Mouse (Mus musculus) stomach, postnatal 0 days (tissue): ENCODE measurements at regions not wholly inside any gene's neighbourhood (a gene's known extent, or its start where the extent isn't known, plus 50 kb on each side); places are given as distances from the start of the nearest gene placed in this dataset.

ENCODE experiments used
- ATAC-seq: fragments of 200-750 bp; cut with Nextera tagmentation; 2 replicates; pipeline ENCODE4 v1.8.0; 2017; ENCODE audit not compliant: low FRiP score, low TSS enrichment
- DNase-seq: peaks from one replicate; pipeline ENCODE4 v3.0.0-alpha.2; 2016; ENCODE audit warnings: low spot score
- H3K27ac ChIP-seq: fragments of 300-500 bp; sonication (generic); replicated peaks from 2 replicates; pipeline ENCODE4 v1.5.1; 2014; ENCODE audit warnings: mild to moderate bottlenecking, control low read depth
- H3K27me3 ChIP-seq: fragments of 300-500 bp; sonication (generic); 2 replicates; pipeline ENCODE4 v1.6.1; 2014; ENCODE audit warnings: low read length; ENCODE audit not compliant: control insufficient read depth, insufficient read depth
- H3K36me3 ChIP-seq: fragments of 300-500 bp; sonication (generic); 2 replicates; pipeline ENCODE4 v1.6.1; 2014; ENCODE audit warnings: low read length, mixed read lengths; ENCODE audit not compliant: control insufficient read depth, insufficient read depth
- H3K4me1 ChIP-seq: fragments of 300-500 bp; sonication (generic); replicated peaks from 2 replicates; pipeline ENCODE4 v1.6.1; 2014; ENCODE audit warnings: antibody characterized with exemption; ENCODE audit not compliant: control insufficient read depth, insufficient read depth
- H3K4me2 ChIP-seq: fragments of 300-500 bp; sonication (generic); replicated peaks from 2 replicates; pipeline ENCODE4 v1.6.1; 2014; ENCODE audit warnings: low read depth, mild to moderate bottlenecking, control low read depth, moderate library complexity
- H3K4me3 ChIP-seq: fragments of 300-500 bp; sonication (generic); 2 replicates; pipeline ENCODE4 v1.5.1; 2014; ENCODE audit warnings: low read depth, low read length, control low read depth
- H3K9ac ChIP-seq: fragments of 300-500 bp; sonication (generic); 2 replicates; pipeline ENCODE4 v1.6.1; 2014; ENCODE audit warnings: mild to moderate bottlenecking, low read length, control low read depth, mixed read lengths
- H3K9me3 ChIP-seq: fragments of 300-500 bp; sonication (generic); 2 replicates; pipeline ENCODE4 v1.6.1; 2016; ENCODE audit warnings: low read length; ENCODE audit not compliant: control insufficient read depth
- CTCF ChIP-seq: IDR thresholded peaks from 2 replicates; pipeline ENCODE4 v1.5.1; 2016; ENCODE audit warnings: antibody characterized with exemption, low read depth, mild to moderate bottlenecking, moderate library complexity
- EP300 ChIP-seq: optimal IDR thresholded peaks from 2 replicates; pipeline ENCODE3; 2016; ENCODE audit warnings: antibody characterized with exemption
- WGBS: fragments of 180-500 bp; shearing (Covaris S2); extraction: QIAGEN DNeasy Blood & Tissue Kit; methylation state at CpG from one replicate; pipeline ENCODE4 v1.1.7; 2014; 5-methylcytosine and 5-hydroxymethylcytosine counted together

DNA sequence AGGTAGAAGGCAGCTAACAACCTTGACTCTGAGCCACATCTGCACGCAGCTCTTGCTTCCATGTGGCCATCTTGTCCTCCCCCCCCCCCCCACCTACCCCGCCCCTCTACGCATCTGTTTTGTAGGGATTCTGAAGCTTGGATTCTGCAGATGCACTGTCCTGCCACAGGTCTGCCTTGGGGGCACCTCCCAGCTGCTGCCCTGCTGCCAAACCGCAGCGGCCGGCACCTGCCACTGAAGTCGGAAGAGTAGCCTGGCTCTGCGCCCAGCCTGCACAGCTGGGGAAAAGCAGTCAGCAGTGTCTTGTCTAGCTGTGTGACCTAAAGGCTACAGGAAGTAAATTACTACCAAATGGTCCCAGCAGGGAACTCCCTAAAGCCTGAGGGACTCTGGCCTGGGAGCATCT is 119.3 kb downstream of the Ddx1 start:
- Histone ChIP-seq H3K36me3 (no peaks in the 10 kb centered on the region), H3K4me2 (no peak overlapping the region), H3K27me3 (no peaks in the 10 kb centered on the region), H3K27ac (no peak overlapping the region), H3K4me3 (no peak overlapping the region), H3K9me3 (no peaks in the 10 kb centered on the region; the same call in 1 of the 2 replicates), H3K9ac (no peak overlapping the region), H3K4me1 (no peaks in the 10 kb centered on the region)
- DNase-seq (no peak), ATAC-seq (no peak)
- TF ChIP-seq CTCF (no peak), EP300 (no peak)
- WGBS, result 54% methylated on average over 8 of the region's 8 CpGs

DNA sequence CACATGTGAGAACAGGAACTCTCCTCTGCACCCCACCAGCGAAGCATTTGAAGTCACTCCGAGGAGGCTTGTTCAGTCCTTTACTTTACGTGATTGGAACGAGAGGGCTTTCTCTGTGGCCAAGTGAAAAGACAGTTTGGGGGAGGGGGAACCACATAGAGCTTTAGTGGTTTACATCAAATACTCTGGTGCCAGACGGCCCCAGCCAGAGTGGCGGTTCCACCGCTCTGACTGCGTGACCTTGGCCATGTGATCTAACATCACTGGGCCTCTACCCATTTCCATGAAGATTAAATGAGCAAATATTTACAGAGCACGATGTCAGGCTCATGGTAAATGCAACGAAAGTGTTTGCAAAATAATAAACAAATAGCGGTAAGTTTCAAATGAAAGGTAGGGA is 121.6 kb downstream of the Ddx1 start:
- H3K9me3 ChIP-seq, result no peaks in the 10 kb centered on the region; the same call in 1 of the 2 replicates
- no peak for TF ChIP-seq EP300
- TF ChIP-seq CTCF, result no peak
- ATAC-seq (no peak), DNase-seq (no peak)
- no peak overlapping the region for H3K4me2 ChIP-seq
- H3K4me3 ChIP-seq, result no peak overlapping the region
- WGBS, result 34% methylated on average over 11 of the region's 11 CpGs
- H3K4me1 ChIP-seq, result no peaks in the 10 kb centered on the region
- no peaks in the 10 kb centered on the region for H3K27me3 ChIP-seq
- no peak overlapping the region for H3K27ac ChIP-seq
- no peaks in the 10 kb centered on the region for H3K36me3 ChIP-seq
- H3K9ac ChIP-seq, result no peak overlapping the region

DNA sequence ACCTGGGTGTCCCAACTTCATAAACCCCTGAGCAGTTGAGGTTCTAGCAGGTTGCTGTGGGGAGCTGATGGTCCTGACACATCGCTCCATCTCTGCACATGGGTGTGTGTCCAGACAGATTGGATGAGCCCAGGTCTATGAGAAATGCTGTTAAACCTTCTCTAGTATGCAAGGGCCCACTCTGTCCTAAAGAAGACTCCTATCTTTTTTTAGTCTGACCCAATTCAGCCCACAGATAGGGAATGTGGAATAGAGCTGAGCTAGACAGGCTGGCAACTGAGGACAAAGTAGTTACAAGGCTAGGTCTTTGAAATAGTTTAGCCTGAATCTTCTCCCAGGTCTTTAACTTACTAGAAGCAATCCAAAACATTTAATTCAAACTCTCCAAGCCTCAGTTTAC is 124.0 kb downstream of the Ddx1 start:
- Histone ChIP-seq H3K4me3 (no peak overlapping the region), H3K9ac (no peak overlapping the region), H3K27ac (no peak overlapping the region), H3K4me1 (no peaks in the 10 kb centered on the region), H3K4me2 (no peak overlapping the region), H3K36me3 (no peaks in the 10 kb centered on the region), H3K27me3 (no peaks in the 10 kb centered on the region), H3K9me3 (no peaks in the 10 kb centered on the region)
- TF ChIP-seq CTCF (no peak), EP300 (no peak)
- ATAC-seq (no peak), DNase-seq (no peak)
- 100% methylated on average over 1 of the region's 1 CpGs for WGBS

DNA sequence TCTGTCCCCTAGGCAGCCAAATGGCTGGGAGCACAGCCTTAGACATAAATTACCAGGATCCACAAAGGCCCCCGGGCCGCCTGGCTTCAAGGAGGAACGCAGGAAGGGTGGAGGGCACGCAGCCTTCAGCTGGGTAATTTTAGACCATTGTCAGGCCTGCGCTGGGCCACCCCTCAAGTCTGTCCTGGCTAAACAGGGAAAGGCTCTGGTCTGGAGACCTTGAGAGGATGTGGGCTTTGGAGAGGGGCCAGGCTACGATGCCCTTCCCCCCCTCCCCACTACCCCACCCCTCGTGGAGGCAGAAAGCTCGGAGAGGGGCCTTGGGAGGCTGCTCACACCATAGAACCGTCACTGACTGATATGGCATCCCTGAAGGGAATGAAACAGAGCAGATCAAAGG is 126.7 kb downstream of the Ddx1 start:
- H3K36me3 ChIP-seq, result no peaks in the 10 kb centered on the region
- no peaks in the 10 kb centered on the region for H3K27me3 ChIP-seq
- no peaks in the 10 kb centered on the region for H3K9me3 ChIP-seq
- ATAC-seq (no peak), DNase-seq (no peak)
- no peak overlapping the region for H3K27ac ChIP-seq
- WGBS, result 41% methylated on average over 9 of the region's 9 CpGs
- H3K9ac ChIP-seq, result no peak overlapping the region
- H3K4me1 ChIP-seq, result no peaks in the 10 kb centered on the region
- H3K4me2 ChIP-seq, result no peak overlapping the region
- TF ChIP-seq CTCF (no peak), EP300 (no peak)
- H3K4me3 ChIP-seq, result no peak overlapping the region

DNA sequence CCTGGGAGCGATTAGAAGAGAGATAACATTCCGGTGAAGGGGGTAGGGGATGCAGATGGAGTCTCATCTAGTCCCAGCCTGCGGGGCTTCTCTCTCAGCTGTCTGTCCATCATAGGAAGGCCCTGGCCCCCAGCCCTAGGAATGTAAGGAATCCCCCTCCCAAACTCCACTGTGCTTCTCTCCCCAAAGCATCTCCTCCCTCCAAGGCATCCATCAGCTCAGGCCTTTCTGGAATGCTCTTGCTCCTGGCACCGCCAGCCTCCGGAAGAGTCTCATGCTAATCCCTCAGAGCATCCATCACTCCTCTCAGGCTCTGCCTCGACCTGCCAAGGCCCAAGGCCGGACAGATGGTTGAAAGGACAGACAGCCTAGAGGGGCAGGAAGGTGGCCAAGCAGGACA is 128.4 kb downstream of the Ddx1 start:
- peak; percentile 64; the same call in 1 of the 2 replicates for ATAC-seq
- WGBS, result 20% methylated on average over 7 of the region's 7 CpGs
- no peaks in the 10 kb centered on the region for H3K36me3 ChIP-seq
- H3K4me1 ChIP-seq, result no peaks in the 10 kb centered on the region
- no peaks in the 10 kb centered on the region for H3K9me3 ChIP-seq
- TF ChIP-seq EP300 (no peak), CTCF (no peak)
- H3K27ac ChIP-seq, result no peak overlapping the region
- H3K4me3 ChIP-seq, result no peak overlapping the region
- DNase-seq, result peak; percentile 20
- H3K4me2 ChIP-seq, result no peak overlapping the region
- H3K9ac ChIP-seq, result no peak overlapping the region
- H3K27me3 ChIP-seq, result no peaks in the 10 kb centered on the region

GRCm38 (mm10) chr12:13119653-13120052 is 129.4 kb downstream of the Ddx1 start:
- Histone ChIP-seq H3K4me2 (no peak overlapping the region), H3K4me1 (no peaks in the 10 kb centered on the region), H3K27me3 (no peaks in the 10 kb centered on the region), H3K36me3 (no peaks in the 10 kb centered on the region), H3K9ac (no peak overlapping the region), H3K9me3 (no peaks in the 10 kb centered on the region), H3K27ac (no peak overlapping the region), H3K4me3 (no peak overlapping the region)
- TF ChIP-seq EP300, result no peak
- TF ChIP-seq CTCF, result no peak
- 71% methylated on average over 3 of the region's 3 CpGs for WGBS
- DNase-seq (no peak), ATAC-seq (no peak)
